Mouse (Mus musculus) embryo, embryonic 11.5 days (tissue): ENCODE measurements around the gene Ttyh2.

Source experiments
- DNase-seq: peaks from one replicate; pipeline ENCODE4 v3.0.0-alpha.2; 2012; ENCODE audit warnings: low read depth, low spot score

Gene Ttyh2

DNA sequence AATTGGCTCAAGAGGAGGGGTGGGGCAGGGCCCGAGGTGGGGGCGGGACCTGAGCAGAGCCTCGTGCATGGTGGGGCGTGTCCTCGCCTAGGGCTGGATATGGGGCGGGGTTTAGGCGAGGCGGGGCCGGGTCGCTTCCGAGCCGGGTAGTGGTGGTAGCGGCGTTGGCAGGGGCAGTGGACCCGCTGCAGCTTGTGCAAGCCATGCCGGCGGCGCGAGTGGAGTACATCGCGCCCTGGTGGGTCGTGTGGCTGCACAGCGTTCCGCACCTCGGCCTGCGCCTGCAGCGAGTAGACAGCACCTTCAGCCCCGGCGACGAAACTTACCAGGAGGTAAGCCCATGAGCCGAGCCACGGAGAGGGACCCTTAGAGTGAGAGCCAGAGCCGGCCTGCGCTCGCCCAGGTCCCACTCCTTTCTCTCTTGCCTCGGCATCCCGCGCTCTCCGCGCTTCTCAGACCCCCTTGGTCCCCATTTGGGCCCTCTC lies at the start of gene Ttyh2:
TSS of gene Ttyh2 (plus strand) at position 91 of the 485 bp plus-strand sequence.
- peak; percentile 64 for DNase-seq

- DNase-seq, result no peak
These were observed 49.0 kb upstream of the Ttyh2 start for GRCm38 (mm10) chr11:114626071-114626690.

- no peak for DNase-seq
These were observed 48.2 kb upstream of the Ttyh2 start for GRCm38 (mm10) chr11:114627036-114627435.

- no peak for DNase-seq
These were observed 47.2 kb upstream of the Ttyh2 start for GRCm38 (mm10) chr11:114628032-114628431.

DNA sequence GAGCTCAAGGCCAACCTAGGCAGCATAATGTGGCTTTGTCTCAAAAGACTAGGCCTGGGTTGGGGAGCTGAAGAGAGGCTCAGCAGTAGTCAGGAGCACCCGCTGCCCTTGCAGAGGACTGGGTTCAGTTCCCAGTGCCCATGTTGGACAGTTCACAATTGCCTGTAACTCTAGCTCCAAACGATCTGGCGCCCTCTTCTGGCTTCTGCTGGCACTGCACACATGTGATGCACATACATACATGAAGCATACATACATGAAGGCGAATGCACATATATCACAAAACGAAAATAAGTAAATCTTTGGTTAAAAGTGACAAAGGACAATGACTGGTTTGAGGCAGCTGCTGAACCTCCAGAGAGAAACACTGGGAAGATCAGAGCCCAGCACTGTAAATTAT lies 45.2 kb upstream of the Ttyh2 start:
- DNase-seq, result no peak

DNA sequence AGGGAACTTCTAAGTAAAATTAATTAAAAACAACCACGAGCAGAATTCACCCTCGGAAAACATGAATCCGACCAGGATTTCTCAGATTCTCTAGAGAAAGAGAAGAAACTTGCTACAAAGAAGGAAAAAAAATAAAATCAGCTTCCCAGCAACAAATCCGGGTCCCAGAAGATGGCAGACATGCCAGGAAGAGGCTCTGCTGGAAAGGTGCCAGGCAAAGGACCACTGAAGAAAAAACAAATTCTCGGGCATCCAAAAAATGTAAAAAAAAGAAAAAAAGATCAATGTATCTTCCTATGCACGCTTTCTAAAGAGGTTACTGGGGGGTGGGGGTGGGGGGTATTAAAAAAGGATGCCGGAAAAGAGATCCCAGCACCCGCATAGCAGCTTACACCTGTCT lies 43.0 kb upstream of the Ttyh2 start:
- DNase-seq, result no peak

DNA sequence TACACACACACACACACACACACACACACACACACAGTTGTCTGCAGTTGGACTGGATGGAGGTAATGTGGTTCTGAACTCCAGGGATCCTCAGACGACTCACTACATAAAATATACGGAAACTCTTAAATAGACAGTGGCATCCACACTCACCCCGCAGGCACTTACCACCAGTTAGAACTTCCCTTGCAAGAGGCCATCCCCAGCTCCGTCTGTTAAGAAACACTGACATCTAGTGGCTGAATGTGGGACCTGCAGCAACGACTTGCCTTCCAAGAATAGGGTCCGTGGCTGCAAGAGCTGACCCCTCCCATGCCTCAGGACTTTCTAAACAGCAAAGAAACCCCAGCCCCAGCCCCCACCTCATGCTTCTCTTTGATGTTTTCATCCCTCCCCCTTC lies 38.9 kb upstream of the Ttyh2 start:
- DNase-seq, result peak; percentile 89

GRCm38 (mm10) chr11:114636727-114637505 lies 38.3 kb upstream of the Ttyh2 start:
- no peak for DNase-seq

- DNase-seq, result no peak
These were observed 36.5 kb upstream of the Ttyh2 start for GRCm38 (mm10) chr11:114638647-114639290.

GRCm38 (mm10) chr11:114639681-114640103 lies 35.5 kb upstream of the Ttyh2 start:
- no peak for DNase-seq

GRCm38 (mm10) chr11:114640658-114641057 lies 34.6 kb upstream of the Ttyh2 start:
- DNase-seq, result no peak

GRCm38 (mm10) chr11:114641136-114641535 lies 34.1 kb upstream of the Ttyh2 start:
- DNase-seq, result no peak

DNA sequence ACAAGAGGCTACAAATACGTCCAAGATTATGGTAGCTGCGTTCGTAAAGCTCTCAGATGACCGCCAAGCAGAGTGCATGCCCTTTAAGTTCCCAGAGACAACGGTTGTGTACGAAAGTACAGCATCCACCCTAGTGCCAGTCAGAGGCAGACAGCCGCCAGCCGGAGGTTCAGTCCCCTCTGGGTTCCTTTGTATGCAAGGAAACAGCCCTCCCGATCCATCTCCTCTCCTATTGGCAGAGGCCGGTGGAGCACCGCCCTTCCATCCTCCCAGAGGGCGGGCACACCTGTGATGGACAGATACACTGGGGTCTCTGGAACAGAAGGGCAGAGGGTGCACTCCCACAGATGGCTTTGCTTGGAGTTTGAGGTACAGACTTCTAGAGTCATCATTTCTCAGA lies 33.0 kb upstream of the Ttyh2 start:
- no peak for DNase-seq

DNA sequence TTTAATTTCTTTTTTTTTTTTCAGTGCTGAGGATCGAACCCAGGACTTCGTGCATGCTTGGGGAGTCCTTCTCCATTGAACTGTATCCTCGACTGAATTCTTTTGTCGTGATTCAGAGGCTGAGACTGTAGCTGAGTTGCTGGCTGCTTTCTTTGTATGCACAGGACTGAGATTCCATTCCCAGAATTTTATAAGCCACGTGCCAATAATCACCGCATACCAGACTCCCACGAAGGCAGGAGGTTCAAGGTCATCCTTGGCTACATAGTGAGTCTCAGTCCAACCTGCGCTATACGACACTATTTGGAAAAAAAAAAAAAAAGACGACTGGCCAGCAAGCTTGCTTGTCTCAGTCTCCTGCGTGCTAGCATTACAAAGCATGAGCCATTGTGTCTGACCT lies 32.3 kb upstream of the Ttyh2 start:
- DNase-seq, result no peak

- DNase-seq, result no peak
These were observed 31.1 kb upstream of the Ttyh2 start for GRCm38 (mm10) chr11:114644122-114644521.

DNA sequence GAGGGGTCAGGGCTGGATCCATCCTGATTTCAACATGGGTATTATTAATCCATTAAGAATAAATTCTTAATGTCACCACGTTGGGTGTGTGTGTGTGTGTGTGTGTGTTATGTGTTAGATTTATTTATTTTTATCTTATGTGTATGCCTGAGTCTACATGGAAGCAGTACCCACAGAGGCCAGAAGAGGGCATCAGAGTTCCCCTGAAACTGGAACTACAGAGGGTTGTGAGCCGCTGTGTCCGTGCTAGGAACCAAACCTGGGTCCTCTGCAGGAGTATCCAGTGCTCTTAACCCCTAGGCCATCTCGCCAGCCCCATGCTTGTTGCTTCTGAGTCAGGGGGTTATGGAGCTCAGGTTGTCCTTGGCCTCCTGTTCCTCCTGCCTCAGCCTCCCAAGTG lies 25.7 kb upstream of the Ttyh2 start:
- DNase-seq, result no peak

DNA sequence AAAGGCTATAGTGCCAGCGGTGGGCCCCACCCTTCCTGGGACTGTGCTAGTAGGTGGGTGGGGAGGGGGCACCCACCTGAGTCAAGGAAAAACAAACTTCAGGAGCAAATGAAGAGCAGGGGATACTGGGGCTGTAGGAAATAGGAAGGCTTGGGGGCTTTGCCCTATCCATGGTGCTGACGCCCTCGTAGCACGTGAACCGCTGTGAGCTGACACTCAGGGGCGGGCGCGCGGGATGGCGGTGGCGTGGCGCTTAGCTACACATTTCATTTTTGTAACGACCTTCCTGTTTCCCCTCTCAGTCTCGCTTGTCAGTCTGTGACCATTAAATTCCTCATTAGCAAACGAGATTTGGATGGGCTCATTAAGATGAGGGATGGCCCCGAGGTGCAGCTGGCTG lies 22.7 kb upstream of the Ttyh2 start:
- no peak for DNase-seq

- DNase-seq, result no peak
These were observed 21.6 kb upstream of the Ttyh2 start for GRCm38 (mm10) chr11:114653664-114654063.

DNA sequence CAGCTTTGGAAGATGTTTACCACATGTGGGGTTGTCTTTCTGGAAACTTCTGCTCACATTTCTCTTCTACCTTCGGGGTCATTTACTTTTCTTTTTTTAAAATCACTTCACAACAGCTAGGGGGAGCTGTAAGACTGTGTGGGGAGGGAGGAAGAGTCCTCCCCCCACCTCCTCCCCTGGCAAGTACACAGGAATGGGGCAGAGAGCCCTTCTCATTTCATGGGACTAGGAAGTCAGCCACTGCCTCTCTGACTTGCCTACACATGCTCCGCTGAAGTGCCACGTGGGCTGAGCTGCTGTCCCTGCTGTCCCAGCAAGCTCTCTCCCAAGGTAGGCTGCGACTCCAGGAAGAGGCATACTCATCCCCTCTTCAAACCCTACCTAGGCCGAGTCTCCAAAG lies 20.7 kb upstream of the Ttyh2 start:
- DNase-seq, result no peak

- no peak for DNase-seq
These were observed 19.8 kb upstream of the Ttyh2 start for GRCm38 (mm10) chr11:114655350-114656008.

DNA sequence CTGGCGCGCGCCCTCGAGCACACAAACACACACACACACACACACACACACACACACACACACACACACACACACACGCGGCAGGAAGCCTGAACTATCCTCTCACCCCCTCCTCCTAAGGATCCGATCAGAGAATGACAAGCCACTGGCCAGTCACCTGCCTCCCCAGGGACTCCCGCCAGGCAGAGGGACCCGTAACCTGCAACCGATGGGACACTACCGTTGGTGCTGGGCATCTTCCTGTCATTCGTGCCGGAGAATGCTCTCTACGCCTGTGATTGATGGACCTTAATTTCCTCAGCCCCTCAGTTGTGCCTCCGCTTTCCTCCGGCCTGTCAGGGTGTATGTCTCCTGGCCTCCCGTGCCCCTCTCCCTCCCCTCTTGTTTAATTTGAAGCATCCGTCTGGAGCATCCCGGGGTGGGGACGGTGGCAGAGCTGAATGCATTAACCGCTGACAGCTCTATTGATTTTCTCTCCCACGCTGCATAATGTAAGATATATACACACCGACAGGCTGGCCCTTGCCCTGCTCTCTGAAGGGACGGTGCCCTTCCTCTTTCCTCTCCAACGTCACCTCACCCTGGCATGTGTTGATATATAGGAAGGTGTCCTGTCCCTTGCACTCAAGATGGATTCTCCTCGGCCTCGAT lies 18.1 kb upstream of the Ttyh2 start:
- no peak for DNase-seq

DNA sequence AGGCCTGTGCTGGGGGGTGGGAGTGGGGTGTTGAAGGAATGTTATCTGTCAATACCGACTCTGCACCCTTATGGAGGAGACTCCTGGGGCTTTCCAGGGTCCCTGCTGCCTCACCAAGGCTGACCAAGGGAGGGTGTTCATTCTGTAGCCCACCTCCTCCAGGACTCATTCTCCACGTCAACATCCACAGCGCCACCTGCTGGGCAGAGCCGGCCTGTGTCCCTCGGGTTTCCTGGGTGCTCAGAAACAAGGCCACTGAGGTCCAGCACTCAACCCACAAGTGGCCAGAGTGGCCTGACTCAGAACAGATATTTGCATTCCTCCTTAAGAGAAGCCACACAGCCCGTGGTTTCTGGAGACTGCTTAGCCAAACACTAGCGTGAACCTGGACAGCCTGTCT lies 17.5 kb upstream of the Ttyh2 start:
- no peak for DNase-seq
